Mouse (Mus musculus) liver, adult 2 months (tissue): ENCODE measurements around the gene Pdcd4. TPM values are rescaled to one million over a fixed set of nuclear protein-coding genes. Genes with fewer than 3 reads are reported as not detected.
A peak's percentile ranks its signal among the peaks of the same experiment; 100 is the strongest.

Experiments used
- DNase-seq: peaks from one replicate; pipeline ENCODE4 v3.0.0-alpha.2; 2011; ENCODE audit warnings: low read depth, low spot score; ENCODE audit errors: extremely low read depth
- H3K27ac ChIP-seq: fragments of 200-500 bp; replicated peaks from 2 replicates; pipeline ENCODE4 v1.5.1; 2012; ENCODE audit warnings: low read depth, mild to moderate bottlenecking, control low read depth, inconsistent platforms, low read length; ENCODE audit not compliant: insufficient read depth
- H3K27me3 ChIP-seq: fragments of 200-500 bp; 2 replicates; pipeline ENCODE4 v1.6.1; 2012; ENCODE audit warnings: mild to moderate bottlenecking, moderate library complexity, low read length, inconsistent platforms; ENCODE audit not compliant: control insufficient read depth, insufficient read depth
- H3K36me3 ChIP-seq: fragments of 200-500 bp; 2 replicates; pipeline ENCODE4 v1.6.1; 2012; ENCODE audit warnings: low read length, inconsistent platforms; ENCODE audit not compliant: control insufficient read depth, insufficient read depth
- H3K4me1 ChIP-seq: fragments of 200-500 bp; 2 replicates; pipeline ENCODE4 v1.6.1; 2011; ENCODE audit warnings: low read length; ENCODE audit not compliant: control insufficient read depth, insufficient read depth
- H3K4me3 ChIP-seq: fragments of 200-500 bp; 2 replicates; pipeline ENCODE4 v1.5.1; 2011; ENCODE audit warnings: low read depth, mild to moderate bottlenecking, control low read depth, low read length, moderate library complexity; ENCODE audit not compliant: insufficient read depth
- H3K79me2 ChIP-seq: fragments of 200-500 bp; 2 replicates; pipeline ENCODE4 v1.6.1; 2012; ENCODE audit warnings: inconsistent platforms, mild to moderate bottlenecking, low read length, moderate library complexity; ENCODE audit not compliant: control insufficient read depth, insufficient read depth
- H3K9ac ChIP-seq: fragments of 200-500 bp; 2 replicates; pipeline ENCODE4 v1.6.1; 2012; ENCODE audit warnings: low read depth, mild to moderate bottlenecking, control low read depth, inconsistent platforms, low read length
- CTCF ChIP-seq: fragments of 200-500 bp; IDR thresholded peaks from 2 replicates; pipeline ENCODE4 v1.5.1; 2011; ENCODE audit warnings: low read depth, low read length, control low read depth
- POLR2A ChIP-seq: fragments of 200-500 bp; IDR thresholded peaks from 2 replicates; pipeline ENCODE4 v1.6.1; 2011; ENCODE audit warnings: low read length, control low read depth; ENCODE audit not compliant: insufficient read depth; ENCODE audit errors: extremely low read depth
- WGBS: fragments of 180-500 bp; shearing (Covaris S2); methylation state at CpG from one replicate; pipeline ENCODE4 v1.1.7; 2018; 5-methylcytosine and 5-hydroxymethylcytosine counted together
- polyA plus RNA-seq: library from polyadenylated mRNA; depleted of rRNA; stranded (reverse); fragments of >200 nt; gene quantifications from 2 replicates; pipeline ENCODE4 v1.2.3, GENCODE M21; 2012
- total RNA-seq: library from RNA; depleted of rRNA; stranded (reverse); fragments of >200 nt; gene quantifications from 2 replicates; pipeline ENCODE4 v1.2.3, GENCODE M21; 2014

The Pdcd4 gene
- total and polyA plus RNA-seq, 2 experiments: 17.8 to 92.5 TPM

GRCm38 (mm10) chr19:53892838-53893359 lies 868 bp downstream of the Pdcd4 start:
- DNase-seq: peak; percentile 59
- Histone ChIP-seq H3K4me3 (no peak overlapping the region), H3K27me3 (no peaks in the 10 kb centered on the region), H3K27ac (peak overlapping the region; percentile 94), H3K4me1 (peaks cover 50% of the 10 kb centered on the region), H3K9ac (peak overlapping the region; percentile 49; the same call in 1 of the 2 replicates), H3K36me3 (no peaks in the 10 kb centered on the region), H3K79me2 (no peaks in the 10 kb centered on the region)
- no peak for TF ChIP-seq CTCF
- no peak for TF ChIP-seq POLR2A
- WGBS: 16% methylated on average over 9 of the region's 9 CpGs

GRCm38 (mm10) chr19:53893711-53894171 lies 1.7 kb downstream of the Pdcd4 start:
- Histone ChIP-seq H3K4me3 (no peak overlapping the region), H3K27me3 (no peaks in the 10 kb centered on the region), H3K4me1 (peaks cover 49% of the 10 kb centered on the region), H3K36me3 (no peaks in the 10 kb centered on the region), H3K9ac (no peak overlapping the region), H3K27ac (peak overlapping the region; percentile 94), H3K79me2 (no peaks in the 10 kb centered on the region)
- no peak for TF ChIP-seq POLR2A
- no peak for TF ChIP-seq CTCF
- DNase-seq: no peak
- WGBS: 42% methylated on average over 3 of the region's 3 CpGs

GRCm38 (mm10) chr19:53894538-53895121 lies 2.6 kb downstream of the Pdcd4 start:
- H3K9ac ChIP-seq: peak overlapping the region; percentile 26

GRCm38 (mm10) chr19:53898046-53898445 lies 6.0 kb downstream of the Pdcd4 start:
- H3K36me3 ChIP-seq: no peaks in the 10 kb centered on the region
- peak; percentile 78 for DNase-seq
- 0 out of 2 replicates have a peak overlapping the region, but pooled peaks have one; percentile 0 for H3K27ac ChIP-seq
- no peak overlapping the region for H3K4me3 ChIP-seq
- no peaks in the 10 kb centered on the region for H3K79me2 ChIP-seq
- H3K27me3 ChIP-seq: no peaks in the 10 kb centered on the region
- H3K4me1 ChIP-seq: peaks cover 30% of the 10 kb centered on the region
- 61% methylated on average over 5 of the region's 5 CpGs for WGBS
- no peak for TF ChIP-seq CTCF
- no peak for TF ChIP-seq POLR2A
- H3K9ac ChIP-seq: no peak overlapping the region

More at GRCm38 (mm10) chr19:53894538-53895121, 2.6 kb downstream of the Pdcd4 start:
- peaks cover 44% of the 10 kb centered on the region for H3K4me1 ChIP-seq
- H3K27ac ChIP-seq: peak overlapping the region; percentile 94
- 19% methylated on average over 12 of the region's 12 CpGs for WGBS
- H3K79me2 ChIP-seq: no peaks in the 10 kb centered on the region
- H3K4me3 ChIP-seq: no peak overlapping the region
- no peaks in the 10 kb centered on the region for H3K36me3 ChIP-seq
- no peaks in the 10 kb centered on the region for H3K27me3 ChIP-seq
- TF ChIP-seq CTCF (no peak), POLR2A (no peak)
- DNase-seq: peak; percentile 81

- H3K79me2 ChIP-seq: peaks cover 3% of the 10 kb centered on the region
- 0 out of 2 replicates have a peak overlapping the region, but pooled peaks have one; percentile 0 for H3K27ac ChIP-seq
- no peak overlapping the region for H3K4me3 ChIP-seq
- H3K36me3 ChIP-seq: no peaks in the 10 kb centered on the region
- TF ChIP-seq POLR2A (no peak), CTCF (no peak)
- no peak overlapping the region for H3K9ac ChIP-seq
- peak; percentile 74 for DNase-seq
- H3K27me3 ChIP-seq: no peaks in the 10 kb centered on the region
- peaks cover 27% of the 10 kb centered on the region for H3K4me1 ChIP-seq
- WGBS: 81% methylated on average over 4 of the region's 4 CpGs
Measured at GRCm38 (mm10) chr19:53898498-53898897, 6.5 kb downstream of the Pdcd4 start.
